In genomic region chr4:42958942-42959341, GRCm38 (mm10) we compare ENCODE assay signal across 1 mouse cellular context.
TF ChIP-seq lines count a peak whose summit lies in the region.

No protein-coding gene starts in this region.

TF ChIP-seq in MEL, 35 proteins besides CTCF, POLR2A, EP300 and RAD21:
- no peak for TF ChIP-seq KAT2A (conservative IDR thresholded peaks at IDR 0.05; ENCODE audit: low read depth, low read length)
- no peak for TF ChIP-seq POLR2AphosphoS2 (IDR thresholded peaks at IDR 0.05; ENCODE audit: low read length)
- TF ChIP-seq ZMIZ1 (IDR thresholded peaks at IDR 0.05; ENCODE audit: low read depth, low read length), result no peak
- TF ChIP-seq ZKSCAN1 (IDR thresholded peaks at IDR 0.05; ENCODE audit: low read depth, low read length), result no peak
- no peak for TF ChIP-seq CHD1 (IDR thresholded peaks at IDR 0.05; ENCODE audit: low read depth, low read length)
- TF ChIP-seq MEF2A (IDR thresholded peaks at IDR 0.05; ENCODE audit: extremely low read depth, insufficient replicate concordance, low read depth, low read length, poor library complexity, severe bottlenecking), result no peak
- TF ChIP-seq POLR2AphosphoS5 (IDR thresholded peaks at IDR 0.05; ENCODE audit: borderline replicate concordance, low read depth, low read length), result no peak
- TF ChIP-seq SIN3A (IDR thresholded peaks at IDR 0.05; ENCODE audit: low read length), result no peak
- no peak for TF ChIP-seq RCOR1 (IDR thresholded peaks at IDR 0.05; ENCODE audit: low read depth, low read length)
- TF ChIP-seq HCFC1 (IDR thresholded peaks at IDR 0.05; ENCODE audit: low read depth, low read length), result no peak
- no peak for TF ChIP-seq TAL1 (IDR thresholded peaks at IDR 0.05; ENCODE audit: low read length)
- no peak for TF ChIP-seq TCF12 (IDR thresholded peaks at IDR 0.05; ENCODE audit: low read depth, low read length)
- TF ChIP-seq ZNF384 (IDR thresholded peaks at IDR 0.05; ENCODE audit: low read depth, low read length), result no peak
- no peak for TF ChIP-seq NELFE (IDR thresholded peaks at IDR 0.05; ENCODE audit: low read depth, low read length)
- TF ChIP-seq JUND (IDR thresholded peaks at IDR 0.05; ENCODE audit: low read depth, low read length), result no peak
- TF ChIP-seq MAFK (IDR thresholded peaks at IDR 0.05; ENCODE audit: borderline replicate concordance, low read depth, low read length), result no peak
- TF ChIP-seq BHLHE40 (IDR thresholded peaks at IDR 0.05; ENCODE audit: borderline replicate concordance, low read depth, low read length), result no peak
- TF ChIP-seq GATA1 (IDR thresholded peaks at IDR 0.05; ENCODE audit: low read depth, low read length), result no peak
- TF ChIP-seq MXI1 (IDR thresholded peaks at IDR 0.05; ENCODE audit: low read depth, low read length), result no peak
